Mouse (Mus musculus): ENCODE data around the gene Htr1b. TPM values are rescaled to one million over a fixed set of nuclear protein-coding genes. Genes with fewer than 3 reads are reported as not detected.

The Htr1b gene
- not detected for total RNA-seq (2023)

DNA sequence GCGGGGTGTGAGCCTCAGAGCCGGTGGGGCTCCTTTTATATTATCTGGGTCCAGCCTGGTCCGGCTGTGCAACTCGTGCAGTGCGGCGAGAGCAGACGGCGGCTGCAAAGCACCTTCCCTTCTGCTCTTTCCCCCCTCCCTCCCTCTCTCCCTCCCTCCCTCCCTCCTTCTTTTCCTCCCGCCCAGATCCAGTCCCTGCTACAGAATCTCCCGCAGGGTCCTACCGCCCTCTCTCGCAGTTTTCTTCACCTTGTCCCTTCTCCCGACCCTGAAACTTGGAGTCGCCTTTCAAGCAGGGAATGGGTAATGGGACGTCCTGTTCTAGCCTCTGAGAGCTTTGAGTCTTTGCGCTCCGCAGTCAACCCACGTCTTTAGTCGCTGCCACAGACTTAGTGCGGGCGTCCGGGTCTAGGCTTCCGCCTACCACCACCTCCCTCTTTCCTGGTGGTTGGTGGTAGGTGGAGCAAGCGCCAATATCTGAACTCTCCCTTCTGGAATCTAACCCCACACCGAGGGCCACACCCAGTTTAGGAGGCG lies at the start of gene Htr1b:
Htr1b (minus strand) TSS at position 392 of the 537 bp plus-strand sequence.

Other genes with a start within 250 kb of the Htr1b start
- not detected for gene Mei4, start 229.8 kb upstream of the Htr1b start, total RNA-seq (2023)

Measured in CD4-positive naive resting alpha-beta T cell, adult 57 days (primary cell).